Mouse (Mus musculus) CD4-positive, CD25-positive, alpha-beta regulatory T cell, adult 2 months (primary cell): ENCODE results near the gene Gtf2ird1.
"Not testable (repeated sequence)": the region's sequence is repeated elsewhere in the genome, so short reads cannot be mapped to it uniquely, and the experiment has no call there.

Experiments
- DNase-seq: peaks from one replicate; pipeline ENCODE4 v3.0.0-alpha.2; 2012; ENCODE audit warnings: low read depth, low spot score

Gtf2ird1 gene

GRCm38 (mm10) chr5:134475006-134475605 is 18.6 kb upstream of the Gtf2ird1 start:
- DNase-seq = no peak

- DNase-seq = peak; percentile 59
Measured at GRCm38 (mm10) chr5:134473902-134474301, 17.4 kb upstream of the Gtf2ird1 start.

GRCm38 (mm10) chr5:134470538-134471169 is 14.1 kb upstream of the Gtf2ird1 start:
- DNase-seq = no peak

DNA sequence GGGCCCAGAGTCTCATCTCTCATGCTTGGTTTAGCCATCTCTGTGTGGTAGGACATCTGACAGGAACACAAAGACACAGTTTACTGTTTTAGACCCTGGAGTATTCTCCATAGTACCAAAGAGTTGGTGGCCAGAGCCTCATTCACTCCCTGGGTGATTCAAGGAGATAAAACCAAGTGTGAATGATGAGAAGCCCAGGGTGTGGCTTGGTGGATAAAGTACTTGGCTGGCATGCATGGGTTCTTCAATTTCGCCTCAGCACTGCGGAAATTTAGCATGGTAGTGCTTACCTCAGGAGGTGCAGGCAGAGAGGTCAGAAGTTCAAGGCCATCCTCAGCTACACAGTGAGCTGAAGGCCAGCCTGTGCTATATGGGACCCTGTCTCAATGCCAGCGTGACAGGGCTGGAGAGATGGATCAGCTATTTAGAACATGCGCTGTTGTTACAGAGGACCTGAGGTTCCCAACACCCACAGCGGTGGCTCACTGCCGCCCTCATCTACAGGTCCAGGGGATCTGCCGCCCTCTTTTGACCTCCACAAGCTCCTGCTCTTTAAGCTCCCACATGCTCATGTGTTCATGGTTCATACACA is 13.1 kb upstream of the Gtf2ird1 start:
- no peak for DNase-seq

- DNase-seq = no peak
Measured at GRCm38 (mm10) chr5:134468158-134468765, 11.7 kb upstream of the Gtf2ird1 start.

GRCm38 (mm10) chr5:134467030-134467549 is 10.6 kb upstream of the Gtf2ird1 start:
- no peak for DNase-seq

DNA sequence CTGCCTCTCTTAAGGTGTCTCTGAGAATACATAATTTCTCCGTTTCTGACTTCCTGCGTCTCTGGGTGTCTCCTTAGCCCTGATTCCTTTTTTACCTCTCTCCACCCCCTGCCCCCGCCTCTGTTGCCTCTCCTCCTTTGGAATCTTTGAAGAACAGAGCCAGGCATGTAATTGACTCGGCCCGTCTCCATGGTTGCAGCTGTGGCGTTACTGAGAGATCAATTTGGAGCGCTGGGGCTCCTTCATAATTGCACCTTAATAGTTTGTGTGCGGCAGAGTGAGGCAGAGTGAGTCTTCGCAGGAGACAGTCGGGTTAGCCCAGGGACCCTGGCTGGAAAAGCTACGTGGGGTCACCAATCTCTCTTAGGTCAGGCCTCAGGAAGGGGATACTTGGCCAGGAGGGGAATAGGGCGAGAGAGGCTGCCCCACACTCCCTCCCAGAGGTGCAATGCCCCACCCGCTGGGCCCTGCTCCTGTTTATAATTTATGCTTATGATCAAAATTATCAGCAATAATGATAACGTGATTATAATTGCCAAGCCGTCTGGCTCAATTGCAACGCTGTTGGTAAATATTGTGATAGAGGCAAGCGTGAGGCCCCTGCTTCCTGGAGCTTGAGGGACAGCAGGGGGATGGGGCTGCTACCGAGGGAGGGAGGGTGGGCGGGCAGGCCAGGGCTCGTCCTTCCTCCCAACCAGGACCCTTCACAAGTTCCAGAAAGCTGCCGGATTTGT is 9.9 kb upstream of the Gtf2ird1 start:
- no peak for DNase-seq

GRCm38 (mm10) chr5:134465197-134465596 is 8.7 kb upstream of the Gtf2ird1 start:
- no peak for DNase-seq

DNA sequence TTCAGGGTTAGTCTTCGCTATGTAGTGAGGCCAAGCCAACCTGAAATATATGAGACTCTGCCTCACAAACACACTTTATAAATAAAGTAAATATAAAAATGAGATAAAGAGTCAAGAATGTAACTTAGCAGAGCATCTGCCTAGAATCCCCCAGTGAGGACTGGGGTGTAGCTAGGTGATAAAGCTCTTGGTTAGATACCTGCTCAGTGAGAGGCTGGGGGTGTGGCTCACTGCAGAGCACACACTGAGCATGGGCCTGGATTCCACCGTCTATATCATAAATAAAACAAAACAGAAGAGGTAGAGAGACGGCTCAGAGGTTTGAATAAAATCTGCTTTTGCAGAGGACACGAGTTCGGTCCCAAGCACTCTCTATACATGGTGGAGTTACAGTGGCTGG is 7.7 kb upstream of the Gtf2ird1 start:
- no peak for DNase-seq

DNA sequence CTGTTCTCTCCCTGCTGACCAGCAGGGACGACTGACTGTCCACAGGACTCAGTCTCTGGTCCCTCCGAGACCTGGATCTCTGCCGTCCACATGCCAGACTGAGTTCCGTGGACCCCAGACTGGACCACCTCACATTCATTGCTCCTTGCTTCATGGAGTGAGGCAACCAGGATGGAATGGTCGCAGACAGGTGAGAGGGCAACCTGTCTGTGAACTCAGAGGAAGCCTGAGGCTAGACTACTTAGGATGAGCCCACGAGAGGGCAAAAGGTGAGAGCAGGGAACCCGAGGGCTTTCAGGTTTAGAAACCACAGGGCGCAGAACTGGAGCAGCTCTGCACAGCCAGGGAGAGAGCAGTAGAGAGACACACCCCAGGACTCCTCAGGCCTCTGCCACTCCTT is 6.2 kb upstream of the Gtf2ird1 start:
- no peak for DNase-seq

- DNase-seq = no peak
Measured at GRCm38 (mm10) chr5:134462316-134462715, 5.8 kb upstream of the Gtf2ird1 start.

DNA sequence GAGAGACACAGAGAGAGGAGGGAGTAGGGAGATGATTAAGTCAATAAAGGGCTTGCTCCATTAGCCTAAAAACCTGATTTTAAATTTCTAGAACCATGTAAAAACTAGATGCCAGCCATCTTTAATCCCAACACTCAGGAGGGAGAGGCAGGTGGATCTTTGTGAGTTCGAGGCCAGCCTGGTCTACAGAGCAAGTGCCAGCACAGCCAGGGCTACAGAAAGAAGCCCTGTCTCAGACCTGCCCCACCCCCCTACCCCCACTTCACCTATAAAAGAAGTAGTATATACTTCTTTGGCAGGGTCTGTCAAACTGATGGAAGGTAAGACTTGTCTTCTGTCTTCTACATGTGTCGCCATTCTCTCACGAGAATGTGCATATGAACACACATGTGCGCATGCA is 4.0 kb upstream of the Gtf2ird1 start:
- no peak for DNase-seq

- no peak for DNase-seq
Measured at GRCm38 (mm10) chr5:134459096-134459495, 2.6 kb upstream of the Gtf2ird1 start.

DNA sequence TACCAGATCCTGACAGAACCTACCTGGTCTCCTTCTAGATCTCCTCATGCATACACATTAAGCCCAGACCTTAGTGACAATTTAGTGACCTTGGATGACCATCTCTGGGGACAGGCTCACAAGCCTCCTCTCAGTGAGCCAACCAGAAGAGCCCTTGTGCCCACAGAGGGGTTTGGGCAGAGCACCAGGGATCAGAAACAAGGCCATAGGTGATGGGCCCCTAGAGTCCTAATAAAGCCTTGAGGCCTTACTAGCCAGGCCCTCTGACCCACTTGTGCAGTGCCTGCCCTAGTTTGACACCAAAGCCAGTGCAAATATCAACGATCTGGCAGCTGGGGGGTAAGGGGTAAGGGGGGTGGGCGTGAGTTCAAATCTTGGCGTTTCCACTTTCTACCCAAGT is 1.9 kb upstream of the Gtf2ird1 start:
- DNase-seq = no peak

DNA sequence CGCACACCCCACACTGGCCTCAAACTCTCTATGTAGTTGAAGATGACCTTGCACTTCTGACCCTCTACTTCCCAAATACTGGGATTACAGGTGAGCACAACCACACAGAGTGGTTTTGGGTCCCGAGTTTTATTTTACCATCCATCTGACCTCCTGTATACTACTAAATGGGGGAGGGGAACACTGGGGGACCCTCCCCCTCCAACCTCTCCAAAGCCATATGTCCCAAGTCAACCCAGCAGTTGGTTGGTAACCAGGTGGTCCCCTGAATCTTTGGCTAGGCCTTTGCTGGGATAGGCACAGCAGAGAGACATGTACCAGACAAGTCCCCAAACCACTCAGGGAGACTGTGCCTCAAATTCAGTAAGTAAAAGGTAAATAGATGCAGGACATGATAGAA is 855 bp upstream of the Gtf2ird1 start:
- DNase-seq = no peak

DNA sequence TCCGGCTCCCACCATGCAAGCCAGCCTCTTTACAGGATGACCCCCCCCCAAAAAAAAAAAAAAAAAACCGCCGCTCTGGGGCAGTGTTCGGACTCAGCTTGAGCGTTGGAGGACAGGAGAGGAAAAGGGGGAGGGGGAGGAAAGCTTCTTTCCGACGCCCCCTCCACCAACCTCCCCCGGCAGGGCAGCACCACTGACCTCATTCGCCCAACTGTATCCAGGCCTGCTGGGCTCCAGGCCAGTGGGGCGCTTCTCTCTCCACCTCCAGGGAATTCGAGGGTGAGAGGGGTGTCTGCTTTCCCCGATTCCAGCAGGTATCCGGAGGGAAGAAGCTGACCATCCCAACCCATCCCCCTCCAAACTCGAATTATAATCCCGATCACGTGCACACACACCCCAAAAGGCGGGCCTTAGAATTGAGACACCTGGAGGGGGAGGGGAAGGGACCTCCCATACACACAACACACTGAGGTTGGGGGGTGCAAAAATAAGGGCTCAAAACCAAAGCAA is 547 bp downstream of the Gtf2ird1 start:
- DNase-seq = peak; percentile 49

GRCm38 (mm10) chr5:134455186-134455895 is 1.2 kb downstream of the Gtf2ird1 start:
- peak; percentile 50 for DNase-seq

DNA sequence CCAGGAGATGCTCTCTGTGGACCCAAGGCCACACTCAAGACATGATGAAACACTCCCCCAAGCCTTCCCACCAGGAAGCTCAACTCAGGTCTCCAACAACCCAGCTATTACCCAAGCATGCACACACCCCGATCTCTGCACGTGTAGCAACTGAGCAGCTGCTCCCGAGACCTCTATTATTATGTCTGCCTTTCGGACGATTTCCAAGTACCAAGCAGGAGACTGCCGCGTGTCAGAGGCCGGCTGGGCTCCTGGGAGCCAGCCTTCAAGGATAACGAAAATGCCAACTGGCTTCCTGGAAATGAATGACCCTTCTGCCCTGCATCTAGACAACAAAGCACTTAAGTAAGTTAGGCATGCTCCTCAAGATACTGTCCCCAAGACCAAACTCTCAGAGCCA is 2.1 kb downstream of the Gtf2ird1 start:
- DNase-seq = no peak

DNA sequence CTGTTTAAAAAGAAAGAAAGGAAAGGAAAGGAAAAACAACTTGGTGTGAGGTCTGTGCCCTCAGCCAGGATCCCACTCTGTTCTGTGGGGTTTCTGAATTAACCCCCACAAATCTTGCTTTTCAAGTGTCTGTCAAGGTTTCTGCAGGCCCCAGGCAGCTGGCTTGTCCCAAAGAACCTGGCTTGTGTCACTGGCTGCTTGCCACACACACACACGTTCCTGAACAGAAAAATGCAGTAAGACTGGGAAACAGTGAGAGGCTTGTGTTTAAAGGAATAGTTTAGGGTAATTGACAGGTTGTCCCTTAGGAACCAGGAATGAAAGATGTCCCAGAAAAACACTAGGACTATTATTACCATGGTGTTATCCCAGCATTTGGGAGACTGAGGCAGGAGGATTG is 2.9 kb downstream of the Gtf2ird1 start:
- no peak for DNase-seq

DNA sequence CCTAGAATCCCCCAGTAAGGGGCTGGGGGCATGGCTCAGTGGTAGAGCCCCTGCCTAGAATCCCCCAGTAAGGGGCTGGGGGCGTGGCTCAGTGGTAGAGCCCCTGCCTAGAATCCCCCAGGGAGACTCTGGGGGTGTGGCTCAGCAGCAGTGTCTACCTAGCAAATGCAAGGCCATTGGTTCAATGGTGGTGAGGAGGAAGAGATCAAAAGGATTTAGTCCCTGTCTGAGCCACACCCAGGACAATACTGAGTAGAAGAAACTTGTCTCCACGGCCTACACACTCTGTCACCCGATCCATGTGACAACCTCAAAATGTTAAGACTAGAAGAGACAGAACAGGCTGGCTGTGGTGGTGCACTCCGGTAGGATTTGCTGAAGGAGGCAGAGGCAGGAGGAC is 9.8 kb downstream of the Gtf2ird1 start:
- DNase-seq = not testable (repeated sequence)

- no peak for DNase-seq
Measured at GRCm38 (mm10) chr5:134445895-134446294, 10.6 kb downstream of the Gtf2ird1 start.
